Mouse (Mus musculus) myocyte (in vitro differentiated cells): ENCODE data around the gene Smarcb1.
A peak's percentile ranks its signal among the peaks of the same experiment; 100 is the strongest.

Source experiments
- MAX ChIP-seq: IDR thresholded peaks from one replicate; pipeline ENCODE4 v1.6.1; 2011; ENCODE audit warnings: low read depth, mild to moderate bottlenecking, control low read depth
- POLR2A ChIP-seq: IDR thresholded peaks from one replicate; pipeline ENCODE4 v1.6.1; 2011; ENCODE audit warnings: low read depth, mild to moderate bottlenecking, control low read depth, moderate library complexity; ENCODE audit not compliant: insufficient read length

GRCm38 (mm10) chr10:75936909-75937667 lies 15.7 kb upstream of the Smarcb1 start:
- TF ChIP-seq POLR2A, result peak; percentile 44
- no peak for TF ChIP-seq MAX
